Comparison of ENCODE assay signal across 10 mouse cellular contexts in the genomic region with DNA sequence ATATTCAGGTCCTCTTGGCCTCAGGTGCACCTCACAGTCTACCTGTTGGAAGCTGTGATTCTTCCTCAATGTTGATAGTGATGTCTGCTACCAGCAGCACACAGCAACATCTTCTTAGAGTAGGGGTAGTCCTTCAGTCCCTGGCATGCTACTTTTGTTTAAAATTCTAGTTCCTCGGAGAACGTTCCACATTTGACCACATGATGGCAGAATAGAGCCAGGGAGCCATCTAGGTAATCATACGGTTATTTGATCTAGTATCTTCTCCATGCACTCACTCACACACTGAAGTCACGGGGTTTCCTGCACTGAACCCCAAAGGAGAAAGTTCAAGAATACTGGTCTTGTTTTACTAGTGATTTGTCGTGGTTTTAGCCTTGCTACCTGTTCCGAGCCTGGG.
A peak's percentile ranks its signal among the peaks of the same experiment; 100 is the strongest.
DNase-seq lines count a peak whose midpoint lies in the region; ATAC-seq and TF ChIP-seq lines count a peak whose summit lies in the region.
"Had no signal": no experiment of that assay in that cellular context is flagged by ENCODE, and none has a peak within 500 bp of the region (broad histone marks: within the 10 kb centered on the region; RNA-seq: fewer than 3 reads in every experiment).

No protein-coding gene starts in this region.

- ATAC-seq in hindbrain, embryonic 14.5 days (ENCODE audit: low FRiP score) = no peak
- no peak for ATAC-seq in hindbrain, embryonic 12.5 days (ENCODE audit: low FRiP score)
- ATAC-seq in stomach, postnatal 0 days (ENCODE audit: low FRiP score, low TSS enrichment) = no peak

- no peak overlapping the region for H3K9ac ChIP-seq in hindbrain, embryonic 14.5 days
- no peak overlapping the region for H3K9ac ChIP-seq in hindbrain, embryonic 12.5 days
- H3K9ac ChIP-seq in stomach, postnatal 0 days (ENCODE audit: low read length) = no peak overlapping the region
- H3K9ac ChIP-seq: embryonic facial prominence, embryonic 13.5 days; limb, embryonic 12.5 days had no signal

- intact Hi-C loops in left cerebral cortex, postnatal 25 days (cut with DNase I) = no loop called here

- H3K4me2 ChIP-seq in hindbrain, embryonic 14.5 days (replicated peaks) = no peak overlapping the region
- H3K4me2 ChIP-seq in hindbrain, embryonic 12.5 days (replicated peaks) = no peak overlapping the region
- no peak overlapping the region for H3K4me2 ChIP-seq in stomach, postnatal 0 days (replicated peaks; ENCODE audit: low read depth)
- H3K4me2 ChIP-seq: embryonic facial prominence, embryonic 13.5 days; limb, embryonic 12.5 days had no signal

- no peaks in the 10 kb centered on the region for H3K27me3 ChIP-seq in hindbrain, embryonic 14.5 days (ENCODE audit: control insufficient read depth, insufficient read depth, low read length)
- H3K27me3 ChIP-seq in hindbrain, embryonic 12.5 days = no peaks in the 10 kb centered on the region
- H3K27me3 ChIP-seq in stomach, postnatal 0 days (ENCODE audit: control insufficient read depth, insufficient read depth, low read length) = no peaks in the 10 kb centered on the region
- H3K27me3 ChIP-seq in forebrain, embryonic 10.5 days (ENCODE audit: poor library complexity, severe bottlenecking) = no peaks in the 10 kb centered on the region
- H3K27me3 ChIP-seq: embryonic facial prominence, embryonic 13.5 days had no signal

- H3K4me3 ChIP-seq in hindbrain, embryonic 14.5 days (replicated peaks; ENCODE audit: low read length) = no peak overlapping the region
- no peak overlapping the region for H3K4me3 ChIP-seq in hindbrain, embryonic 12.5 days
- no peak overlapping the region for H3K4me3 ChIP-seq in stomach, postnatal 0 days (ENCODE audit: low read depth, low read length)
- no peak overlapping the region for H3K4me3 ChIP-seq in forebrain, embryonic 10.5 days
- H3K4me3 ChIP-seq: embryonic facial prominence, embryonic 13.5 days; limb, embryonic 12.5 days had no signal

- no peak overlapping the region for H3K27ac ChIP-seq in hindbrain, embryonic 14.5 days
- H3K27ac ChIP-seq in hindbrain, embryonic 12.5 days = no peak overlapping the region
- no peak overlapping the region for H3K27ac ChIP-seq in stomach, postnatal 0 days (replicated peaks)
- no peak overlapping the region for H3K27ac ChIP-seq in forebrain, embryonic 10.5 days
- H3K27ac ChIP-seq: embryonic facial prominence, embryonic 13.5 days; limb, embryonic 12.5 days had no signal

- 32% methylated on average over 6 of the region's 6 CpGs for WGBS in hindbrain, embryonic 14.5 days
- 31% methylated on average over 6 of the region's 6 CpGs for WGBS in hindbrain, embryonic 12.5 days
- WGBS in stomach, postnatal 0 days = 20% methylated on average over 6 of the region's 6 CpGs
- 27% methylated on average over 6 of the region's 6 CpGs for WGBS in forebrain, embryonic 10.5 days

- no peaks in the 10 kb centered on the region for H3K9me3 ChIP-seq in hindbrain, embryonic 14.5 days (ENCODE audit: control insufficient read depth, low read length)
- H3K9me3 ChIP-seq in hindbrain, embryonic 12.5 days (replicated peaks) = no peaks in the 10 kb centered on the region
- H3K9me3 ChIP-seq in stomach, postnatal 0 days (ENCODE audit: control insufficient read depth, low read length) = no peaks in the 10 kb centered on the region
- H3K9me3 ChIP-seq in forebrain, embryonic 10.5 days = no peaks in the 10 kb centered on the region
- H3K9me3 ChIP-seq: embryonic facial prominence, embryonic 13.5 days; limb, embryonic 12.5 days had no signal

- H3K4me1 ChIP-seq in hindbrain, embryonic 14.5 days (replicated peaks; ENCODE audit: control insufficient read depth, insufficient read depth, low read length) = no peaks in the 10 kb centered on the region
- no peaks in the 10 kb centered on the region for H3K4me1 ChIP-seq in hindbrain, embryonic 12.5 days
- H3K4me1 ChIP-seq in stomach, postnatal 0 days (replicated peaks; ENCODE audit: control insufficient read depth, insufficient read depth) = no peaks in the 10 kb centered on the region
- no peaks in the 10 kb centered on the region for H3K4me1 ChIP-seq in forebrain, embryonic 10.5 days
- H3K4me1 ChIP-seq: embryonic facial prominence, embryonic 13.5 days; limb, embryonic 12.5 days had no signal

- no peak for TF ChIP-seq EP300 in stomach, postnatal 0 days (optimal IDR thresholded peaks at IDR 0.05)

- peak; percentile 39 for DNase-seq in hindbrain, embryonic 14.5 days (ENCODE audit: low spot score)
- peak; percentile 38 for DNase-seq in urinary bladder, postnatal 25 days (ENCODE audit: low spot score)
- DNase-seq in urinary bladder, postnatal 10 days (ENCODE audit: low spot score) = no peak
- peak; percentile 72 for DNase-seq in embryo, embryonic 10 days (ENCODE audit: low spot score)
- peak; percentile 17 to 20 for DNase-seq in left cerebral cortex, postnatal 25 days (ENCODE audit: low spot score in 2 of 2)
- peak; percentile 45 for DNase-seq in stomach, postnatal 0 days (ENCODE audit: low spot score)
- no peak for DNase-seq in forebrain, embryonic 10.5 days (ENCODE audit: extremely low spot score, low spot score)

- peak; percentile 87 for TF ChIP-seq CTCF in stomach, postnatal 0 days (IDR thresholded peaks at IDR 0.05; ENCODE audit: low read depth)

- H3K36me3 ChIP-seq in hindbrain, embryonic 14.5 days (replicated peaks; ENCODE audit: control insufficient read depth, insufficient read depth) = no peaks in the 10 kb centered on the region
- H3K36me3 ChIP-seq in hindbrain, embryonic 12.5 days = no peaks in the 10 kb centered on the region
- no peaks in the 10 kb centered on the region for H3K36me3 ChIP-seq in stomach, postnatal 0 days (ENCODE audit: control insufficient read depth, insufficient read depth, low read length)
- no peaks in the 10 kb centered on the region for H3K36me3 ChIP-seq in forebrain, embryonic 10.5 days (replicated peaks)
- H3K36me3 ChIP-seq: embryonic facial prominence, embryonic 13.5 days; limb, embryonic 12.5 days had no signal

Comparison
In these comparisons a context has a peak if more than half of its experiments do, and no peak if none do; other contexts are left out.
1. DNase-seq: peak in hindbrain, embryonic 14.5 days (single experiment), urinary bladder, postnatal 25 days (single experiment), embryo, embryonic 10 days (single experiment), left cerebral cortex, postnatal 25 days (2 of 2) and stomach, postnatal 0 days (single experiment); none in urinary bladder, postnatal 10 days (single experiment) and forebrain, embryonic 10.5 days (single experiment).